Mouse (Mus musculus): ENCODE measurements around the gene Prl3c1.
"Not testable (repeated sequence)": the region's sequence is repeated elsewhere in the genome, so short reads cannot be mapped to it uniquely, and the experiment has no call there.

Gene Prl3c1

GRCm38 (mm10) chr13:27196359-27196758 is at the start of gene Prl3c1:
Prl3c1 (plus strand) TSS chr13:27196659.
- in situ Hi-C loops (cut with MboI): no loop called here

DNA sequence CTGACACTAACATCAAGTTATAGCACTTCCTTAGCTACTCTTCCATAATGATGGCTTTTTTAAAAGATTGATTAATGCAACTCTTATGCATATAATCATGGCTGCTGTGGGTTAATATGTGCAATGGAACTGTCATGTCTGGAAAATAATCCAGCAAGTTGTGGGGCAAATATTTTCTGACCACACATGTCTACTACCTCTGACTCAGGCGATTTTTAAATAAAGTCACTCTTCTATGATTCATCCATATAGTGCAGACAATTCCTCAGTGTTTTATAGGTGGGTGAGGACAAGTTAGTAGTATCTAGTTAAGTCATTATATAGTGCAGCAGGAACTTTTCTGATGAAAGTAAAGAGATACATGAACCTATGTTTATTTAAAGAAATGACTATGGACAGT is 48.2 kb upstream of the Prl3c1 start:
- in situ Hi-C loops (cut with MboI): no loop called here

GRCm38 (mm10) chr13:27156490-27156889 is 40.0 kb upstream of the Prl3c1 start, which contains the start of gene Prl3d3:
Prl3d3 (plus strand) TSS chr13:27156790.
- in situ Hi-C loops (cut with MboI): not testable (repeated sequence)

- in situ Hi-C loops (cut with MboI): no loop called here
Measured at GRCm38 (mm10) chr13:27241547-27241946, 45.1 kb downstream of the Prl3c1 start, which contains the start of gene Prl3b1. Prl3b1 (plus strand) TSS chr13:27241847.
